Mouse (Mus musculus) 3134 (cell line): Measurements from ENCODE around the gene Olfr338.
"Not testable (repeated sequence)": the region's sequence is repeated elsewhere in the genome, so short reads cannot be mapped to it uniquely, and the experiment has no call there.

Experiments
- DNase-seq: peaks from one replicate; pipeline ENCODE4 v3.0.0-alpha.2; 2011; ENCODE audit warnings: low spot score; ENCODE audit not compliant: insufficient read length; ENCODE audit errors: extremely low read depth

Gene Olfr338

GRCm38 (mm10) chr2:36373219-36373618, at the start of gene Olfr338:
Olfr338 (plus strand) TSS chr2:36373519.
- no peak for DNase-seq

GRCm38 (mm10) chr2:36415174-36415573, 41.9 kb downstream of the Olfr338 start:
- DNase-seq = not testable (repeated sequence)

- not testable (repeated sequence) for DNase-seq
These were observed 42.3 kb downstream of the Olfr338 start for GRCm38 (mm10) chr2:36415591-36415990.

GRCm38 (mm10) chr2:36418647-36419046, 45.3 kb downstream of the Olfr338 start, which contains the start of gene Olfr339:
Olfr339 (plus strand) TSS chr2:36418947.
- no peak for DNase-seq
